In genomic region chr11:77901775-77902355, GRCm38 (mm10) we compare ENCODE assay signal across 11 mouse cellular contexts. TPM values are rescaled to one million over a fixed set of nuclear protein-coding genes. Genes with fewer than 3 reads are reported as not detected.
A peak's percentile ranks its signal among the peaks of the same experiment; 100 is the strongest.
DNase-seq lines count a peak whose midpoint lies in the region; ATAC-seq lines count a peak whose summit lies in the region.
"Had no signal": no experiment of that assay in that cellular context is flagged by ENCODE, and none has a peak within 500 bp of the region (broad histone marks: within the 10 kb centered on the region; RNA-seq: fewer than 3 reads in every experiment).

No protein-coding gene starts in this region.

- H3K27ac ChIP-seq in hindbrain, embryonic 10.5 days, result peak overlapping the region; percentile 59
- H3K27ac ChIP-seq in hindbrain, embryonic 11.5 days (ENCODE audit: low read depth, low read length), result no peak overlapping the region
- no peak overlapping the region for H3K27ac ChIP-seq in intestine, embryonic 15.5 days
- H3K27ac ChIP-seq: limb, embryonic 12.5 days had no signal

- H3K9me3 ChIP-seq in hindbrain, embryonic 10.5 days, result no peaks in the 10 kb centered on the region
- no peaks in the 10 kb centered on the region for H3K9me3 ChIP-seq in hindbrain, embryonic 11.5 days (ENCODE audit: control insufficient read depth, low read length)
- H3K9me3 ChIP-seq in intestine, embryonic 15.5 days, result no peaks in the 10 kb centered on the region

- H3K4me3 ChIP-seq in hindbrain, embryonic 10.5 days, result no peak overlapping the region
- H3K4me3 ChIP-seq in hindbrain, embryonic 11.5 days (ENCODE audit: low read depth, low read length), result no peak overlapping the region
- H3K4me3 ChIP-seq in intestine, embryonic 15.5 days (replicated peaks), result no peak overlapping the region
- H3K4me3 ChIP-seq: limb, embryonic 12.5 days; megakaryocyte, embryonic 14.5 days had no signal

- H3K27me3 ChIP-seq in hindbrain, embryonic 10.5 days (ENCODE audit: insufficient read depth, poor library complexity, severe bottlenecking), result peaks cover 72% of the 10 kb centered on the region
- H3K27me3 ChIP-seq in hindbrain, embryonic 11.5 days (ENCODE audit: control insufficient read depth, insufficient read depth, low read length), result peaks cover 4% of the 10 kb centered on the region; the same call in 1 of the 2 replicates
- peaks cover 7% of the 10 kb centered on the region; the same call in 1 of the 2 replicates for H3K27me3 ChIP-seq in intestine, embryonic 15.5 days (replicated peaks)

- peaks cover 61% of the 10 kb centered on the region for H3K4me1 ChIP-seq in hindbrain, embryonic 10.5 days (replicated peaks)
- peaks cover 18% of the 10 kb centered on the region for H3K4me1 ChIP-seq in hindbrain, embryonic 11.5 days (replicated peaks; ENCODE audit: control insufficient read depth, insufficient read depth, low read length)
- H3K4me1 ChIP-seq in intestine, embryonic 15.5 days (replicated peaks), result peaks cover 6% of the 10 kb centered on the region; the same call in 1 of the 2 replicates
- H3K4me1 ChIP-seq: megakaryocyte, embryonic 14.5 days had no signal

- no peak overlapping the region for H3K9ac ChIP-seq in hindbrain, embryonic 11.5 days (ENCODE audit: low read depth, low read length)
- H3K9ac ChIP-seq in intestine, embryonic 15.5 days, result no peak overlapping the region
- H3K9ac ChIP-seq: limb, embryonic 12.5 days had no signal

- DNase-seq in hindbrain, embryonic 10.5 days (ENCODE audit: low spot score), result no peak
- no peak for DNase-seq in hindbrain, embryonic 11.5 days (ENCODE audit: low spot score)
- peak; percentile 34 for DNase-seq in right cerebral cortex, postnatal 25 days
- no peak for DNase-seq in right cerebral cortex, postnatal 14 days
- peak; percentile 13 for DNase-seq in lung, postnatal 10 days
- no peak for DNase-seq in gastrocnemius, postnatal 25 days
- DNase-seq in urinary bladder, adult 2 months (ENCODE audit: low spot score), result no peak

- H3K36me3 ChIP-seq in hindbrain, embryonic 10.5 days, result no peaks in the 10 kb centered on the region
- no peaks in the 10 kb centered on the region for H3K36me3 ChIP-seq in hindbrain, embryonic 11.5 days (ENCODE audit: control insufficient read depth, insufficient read depth, low read length)
- no peaks in the 10 kb centered on the region for H3K36me3 ChIP-seq in intestine, embryonic 15.5 days
- H3K36me3 ChIP-seq: limb, embryonic 12.5 days had no signal

- H3K4me2 ChIP-seq in hindbrain, embryonic 11.5 days (replicated peaks; ENCODE audit: low read depth, low read length), result no peak overlapping the region
- no peak overlapping the region for H3K4me2 ChIP-seq in intestine, embryonic 15.5 days (replicated peaks)
- H3K4me2 ChIP-seq: limb, embryonic 12.5 days had no signal

- 37% methylated on average over 8 of the region's 8 CpGs for WGBS in hindbrain, embryonic 10.5 days
- WGBS in hindbrain, embryonic 11.5 days, result 37% methylated on average over 8 of the region's 8 CpGs
- 45% methylated on average over 8 of the region's 8 CpGs for WGBS in intestine, embryonic 15.5 days

- no peak for ATAC-seq in hindbrain, embryonic 11.5 days (ENCODE audit: low FRiP score)
- ATAC-seq in intestine, embryonic 15.5 days, result no peak
- ATAC-seq: CD4-positive, CD25-positive, alpha-beta regulatory T cell, adult 4 months had no signal

RNA-seq across cellular contexts. Expression of gene Pipox, which starts 8.0 kb away (rescaled TPM):
- polyA plus RNA-seq in hindbrain, embryonic 10.5 days (2016; fragmentation: Nextera tagmentation; extraction: Ambion mirVana), result 7.3 and 13.1 TPM in 2 replicates
- 7.6 and 8.6 TPM in 2 replicates for polyA plus RNA-seq in hindbrain, embryonic 11.5 days (2014; fragmentation: Nextera tagmentation; extraction: Ambion mirVana)
- total RNA-seq in gastrocnemius, postnatal 25 days (2021), result under 1 TPM in 1 of 2 experiments, not detected in 1; 0.16 TPM
- 29.8 and 36.1 TPM in 2 replicates for polyA plus RNA-seq in intestine, embryonic 15.5 days (2015; fragmentation: Nextera tagmentation; extraction: Ambion mirVana)
- polyA plus RNA-seq in urinary bladder, adult 2 months (2012; rRNA removed), result 0.37 and 0.66 TPM in 2 replicates

RNA-seq across cellular contexts. Expression of gene Sez6, which starts 28.7 kb away (rescaled TPM):
- polyA plus RNA-seq in hindbrain, embryonic 10.5 days (2016; fragmentation: Nextera tagmentation; extraction: Ambion mirVana), result 8.8 and 19.3 TPM in 2 replicates
- polyA plus RNA-seq in hindbrain, embryonic 11.5 days (2014; fragmentation: Nextera tagmentation; extraction: Ambion mirVana), result 13.3 TPM in 2 replicates
- total RNA-seq in gastrocnemius, postnatal 25 days (2021), result under 1 TPM in 1 of 2 experiments, not detected in 1; 0.16 TPM
- polyA plus RNA-seq in intestine, embryonic 15.5 days (2015; fragmentation: Nextera tagmentation; extraction: Ambion mirVana), result 0.95 and 1.2 TPM in 2 replicates
- 0.09 and 0.21 TPM in 2 replicates for polyA plus RNA-seq in urinary bladder, adult 2 months (2012; rRNA removed)
- polyA plus RNA-seq: CD4-positive, CD25-positive, alpha-beta regulatory T cell, adult 4 months; limb, embryonic 12.5 days had no signal

Comparison
In these comparisons a context has a peak if more than half of its experiments do, and no peak if none do; other contexts are left out.
1. DNase-seq: peak in right cerebral cortex, postnatal 25 days (single experiment) and lung, postnatal 10 days (single experiment); none in hindbrain, embryonic 10.5 days (single experiment), hindbrain, embryonic 11.5 days (single experiment), right cerebral cortex, postnatal 14 days (single experiment), gastrocnemius, postnatal 25 days (single experiment) and urinary bladder, adult 2 months (single experiment).